ENCODE assay signal across 7 mouse cellular contexts in genomic region chr2:118862340-118862675, GRCm38 (mm10). TPM values are rescaled to one million over a fixed set of nuclear protein-coding genes. Genes with fewer than 3 reads are reported as not detected.
DNase-seq lines count a peak whose midpoint lies in the region; ATAC-seq and TF ChIP-seq lines count a peak whose summit lies in the region.

No protein-coding gene starts in this region.

- 30% methylated on average over 3 of the region's 3 CpGs for WGBS in lung, embryonic 15.5 days
- WGBS in forebrain, embryonic 10.5 days: 25% methylated on average over 3 of the region's 3 CpGs
- WGBS in limb, embryonic 11.5 days: 51% methylated on average over 3 of the region's 3 CpGs
- 18% methylated on average over 3 of the region's 3 CpGs for WGBS in olfactory bulb, adult 2 months

- no peaks in the 10 kb centered on the region for H3K36me3 ChIP-seq in lung, embryonic 15.5 days
- peaks cover 19% of the 10 kb centered on the region for H3K36me3 ChIP-seq in forebrain, embryonic 10.5 days (replicated peaks)
- no peaks in the 10 kb centered on the region for H3K36me3 ChIP-seq in limb, embryonic 11.5 days (ENCODE audit: control insufficient read depth, insufficient read depth, low read length)

- no peaks in the 10 kb centered on the region for H3K9me3 ChIP-seq in lung, embryonic 15.5 days
- no peaks in the 10 kb centered on the region for H3K9me3 ChIP-seq in forebrain, embryonic 10.5 days
- no peaks in the 10 kb centered on the region for H3K9me3 ChIP-seq in limb, embryonic 11.5 days (ENCODE audit: control insufficient read depth, low read length)

- no peaks in the 10 kb centered on the region for H3K27me3 ChIP-seq in lung, embryonic 15.5 days
- no peaks in the 10 kb centered on the region for H3K27me3 ChIP-seq in forebrain, embryonic 10.5 days (ENCODE audit: poor library complexity, severe bottlenecking)
- H3K27me3 ChIP-seq in limb, embryonic 11.5 days (ENCODE audit: control insufficient read depth, insufficient read depth, low read length): no peaks in the 10 kb centered on the region

- H3K9ac ChIP-seq in lung, embryonic 15.5 days: peak overlapping the region; percentile 58
- H3K9ac ChIP-seq in limb, embryonic 11.5 days (ENCODE audit: low read length): peak overlapping the region; percentile 58

- H3K27ac ChIP-seq in lung, embryonic 15.5 days: peak overlapping the region; percentile 62; the same call in 1 of the 2 replicates
- H3K27ac ChIP-seq in forebrain, embryonic 10.5 days: peak overlapping the region; percentile 90
- no peak overlapping the region; the same call in 1 of the 2 replicates for H3K27ac ChIP-seq in limb, embryonic 11.5 days (replicated peaks; ENCODE audit: low read depth, low read length)
- H3K27ac ChIP-seq in olfactory bulb, adult 2 months (ENCODE audit: insufficient read depth, low read depth, low read length): peak overlapping the region; percentile 28; the same call in 1 of the 2 replicates

- peaks cover 7% of the 10 kb centered on the region; the same call in 1 of the 2 replicates for H3K4me1 ChIP-seq in lung, embryonic 15.5 days
- peaks cover 27% of the 10 kb centered on the region for H3K4me1 ChIP-seq in forebrain, embryonic 10.5 days
- no peaks in the 10 kb centered on the region for H3K4me1 ChIP-seq in limb, embryonic 11.5 days (ENCODE audit: control insufficient read depth, insufficient read depth, low read length)
- H3K4me1 ChIP-seq in olfactory bulb, adult 2 months (ENCODE audit: control insufficient read depth, insufficient read depth, low read length): no peaks in the 10 kb centered on the region; the same call in 1 of the 2 replicates

- TF ChIP-seq POLR2A in olfactory bulb, adult 2 months (IDR thresholded peaks at IDR 0.05; ENCODE audit: insufficient read depth, low read depth, low read length): no peak

- H3K4me2 ChIP-seq in lung, embryonic 15.5 days: peak overlapping the region; percentile 78
- H3K4me2 ChIP-seq in limb, embryonic 11.5 days (ENCODE audit: low read depth, severe bottlenecking): peak overlapping the region; percentile 52

- no peak for TF ChIP-seq CTCF in olfactory bulb, adult 2 months (IDR thresholded peaks at IDR 0.05; ENCODE audit: insufficient read depth, low read depth, low read length)

- DNase-seq in lung, postnatal 25 days (ENCODE audit: low spot score): no peak
- no peak for DNase-seq in forebrain, embryonic 10.5 days (ENCODE audit: extremely low spot score, low spot score)
- DNase-seq in limb, embryonic 11.5 days (ENCODE audit: low spot score): no peak
- DNase-seq in embryo, embryonic 11 days: no peak
- no peak for DNase-seq in natural killer cell, adult 2 months (ENCODE audit: low spot score in 2 of 2)

- H3K4me3 ChIP-seq in lung, embryonic 15.5 days: peak overlapping the region; percentile 64
- peak overlapping the region; percentile 75 for H3K4me3 ChIP-seq in forebrain, embryonic 10.5 days
- peak overlapping the region; percentile 53 for H3K4me3 ChIP-seq in limb, embryonic 11.5 days (ENCODE audit: low read depth, low read length)
- peak overlapping the region; percentile 72 for H3K4me3 ChIP-seq in olfactory bulb, adult 2 months (ENCODE audit: insufficient read depth, low read depth, low read length)

- ATAC-seq in lung, embryonic 15.5 days (ENCODE audit: borderline replicate concordance, extremely low read depth, low FRiP score, low TSS enrichment): no peak
- no peak for ATAC-seq in limb, embryonic 11.5 days (ENCODE audit: insufficient number of reproducible peaks, low FRiP score, low TSS enrichment, low read depth)

RNA-seq across cellular contexts. Expression of gene Ivd, which starts 0.6 kb away (rescaled TPM):
- 76.1 and 86.2 TPM in 2 replicates for polyA plus RNA-seq in lung, embryonic 15.5 days (2015; fragmentation: Nextera tagmentation; extraction: Ambion mirVana)
- 66.2 and 67.7 TPM in 2 replicates for polyA plus RNA-seq in forebrain, embryonic 10.5 days (2016; fragmentation: Nextera tagmentation; extraction: Ambion mirVana)
- 75.1 and 75.4 TPM in 2 replicates for polyA plus RNA-seq in limb, embryonic 11.5 days (2014; fragmentation: Nextera tagmentation; extraction: Ambion mirVana)
- polyA plus RNA-seq in olfactory bulb, adult 2 months (2012; ENCODE audit: insufficient read depth, insufficient read length, low replicate concordance, missing spikeins): 83.0 TPM in 1 of 2 replicates, not detected in the other

RNA-seq across cellular contexts. Expression of gene Bahd1, which starts 37.9 kb away (rescaled TPM):
- 3.6 and 4.3 TPM in 2 replicates for polyA plus RNA-seq in lung, embryonic 15.5 days (2015; fragmentation: Nextera tagmentation; extraction: Ambion mirVana)
- polyA plus RNA-seq in forebrain, embryonic 10.5 days (2016; fragmentation: Nextera tagmentation; extraction: Ambion mirVana): 3.6 and 4.1 TPM in 2 replicates
- 0.84 and 0.91 TPM in 2 replicates for polyA plus RNA-seq in limb, embryonic 11.5 days (2014; fragmentation: Nextera tagmentation; extraction: Ambion mirVana)
- polyA plus RNA-seq in olfactory bulb, adult 2 months (2012; ENCODE audit: insufficient read depth, insufficient read length, low replicate concordance, missing spikeins): not detected in 2 replicates

RNA-seq across cellular contexts. Expression of gene Knstrn, which starts 48.5 kb away (rescaled TPM):
- polyA plus RNA-seq in lung, embryonic 15.5 days (2015; fragmentation: Nextera tagmentation; extraction: Ambion mirVana): 134 TPM in 2 replicates
- 173 and 180 TPM in 2 replicates for polyA plus RNA-seq in forebrain, embryonic 10.5 days (2016; fragmentation: Nextera tagmentation; extraction: Ambion mirVana)
- polyA plus RNA-seq in limb, embryonic 11.5 days (2014; fragmentation: Nextera tagmentation; extraction: Ambion mirVana): 179 and 186 TPM in 2 replicates
- polyA plus RNA-seq in olfactory bulb, adult 2 months (2012; ENCODE audit: insufficient read depth, insufficient read length, low replicate concordance, missing spikeins): not detected in 2 replicates

Comparison
In these comparisons a context has a peak if more than half of its experiments do, and no peak if none do; other contexts are left out.
1. RNA of gene Knstrn, which starts 48.5 kb away (polyA plus RNA-seq): 179 to 186 TPM in limb, embryonic 11.5 days, 173 to 180 TPM in forebrain, embryonic 10.5 days and 134 TPM in lung, embryonic 15.5 days; not detected in olfactory bulb, adult 2 months; every median in the first group is over 100 times any median in the second.
2. Peak in every context shown above with its lines, with median percentiles within 50 percentile points of each other: H3K4me3 ChIP-seq.